Mouse (Mus musculus): ENCODE results near the gene Mei4.

Gene Mei4

DNA sequence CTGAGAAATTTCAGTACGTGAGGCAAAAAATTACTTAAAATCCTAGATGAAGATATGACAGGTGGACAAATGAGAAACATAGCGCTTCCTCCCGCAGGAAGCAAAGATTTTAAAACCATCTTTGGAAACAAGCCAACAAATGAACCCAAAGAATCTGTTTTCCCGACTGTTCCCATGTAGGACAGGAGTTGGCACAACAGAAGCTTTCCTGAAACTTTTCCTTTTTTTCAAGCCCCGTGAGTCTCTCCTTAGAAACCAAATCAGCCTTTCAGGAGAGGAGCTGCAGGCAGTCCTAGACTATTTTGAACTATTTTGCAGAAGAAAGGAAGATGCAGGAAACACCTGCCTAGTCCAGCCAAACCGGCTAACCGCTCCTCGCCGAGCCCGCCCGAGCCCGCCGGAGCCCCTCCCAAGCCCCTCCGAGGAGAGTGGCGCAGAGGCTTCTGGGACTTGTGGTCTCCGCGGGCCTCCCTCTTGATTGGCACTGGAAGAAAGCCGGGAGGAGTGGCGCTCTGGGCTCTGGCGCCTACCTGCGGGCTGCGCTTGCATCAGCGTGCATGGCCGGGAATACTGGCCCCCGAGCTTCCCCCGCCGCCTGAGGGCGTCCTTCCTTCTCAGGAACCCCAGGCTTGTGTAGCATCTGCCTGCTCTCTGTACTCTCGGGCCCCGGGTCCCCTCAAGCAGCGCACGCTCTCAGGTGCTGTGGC is at the start of gene Mei4:
Gene Mei4 (plus strand): TSS at position 490 of the 707 bp plus-strand sequence.
- DNase-seq, result peak; percentile 74

- DNase-seq, result no peak
Measured at GRCm38 (mm10) chr9:81819715-81820373, 43.6 kb upstream of the Mei4 start.

DNA sequence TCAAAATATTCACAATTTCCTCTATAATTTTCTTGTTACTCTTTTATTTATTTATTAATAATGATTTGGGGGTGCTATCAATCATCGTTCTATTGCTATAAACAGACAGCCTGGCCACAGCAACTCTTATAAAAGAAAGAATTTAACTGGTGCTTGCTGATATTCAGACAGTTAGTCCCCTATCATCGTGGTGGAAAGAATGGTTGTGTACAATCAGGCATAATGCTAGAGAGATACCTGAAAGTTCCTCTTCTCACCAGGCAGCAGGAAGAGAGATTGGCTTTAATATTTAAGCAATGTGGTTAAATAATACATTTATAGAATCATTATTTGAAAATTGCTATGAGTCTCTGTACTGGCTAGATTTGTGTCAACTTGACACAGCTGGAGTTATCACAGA is 35.9 kb upstream of the Mei4 start:
- no peak for DNase-seq

DNA sequence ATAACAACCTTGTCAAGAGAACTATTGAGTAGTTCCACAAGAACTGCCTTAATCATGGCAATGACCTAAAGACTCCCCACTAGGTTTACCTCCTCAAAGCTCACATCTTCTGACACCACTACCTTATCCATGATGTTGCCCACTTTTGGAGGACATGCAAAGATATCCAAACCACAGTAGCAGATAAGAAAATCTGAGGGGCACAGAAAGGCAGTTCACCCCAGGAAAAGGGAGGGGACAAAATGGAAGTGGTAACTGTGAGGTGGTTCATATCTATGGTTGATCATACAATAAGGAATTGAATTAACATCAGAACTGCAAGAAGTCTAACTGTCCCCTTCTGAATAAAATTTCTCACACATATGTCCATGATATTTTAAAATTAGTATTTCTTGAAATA is 29.4 kb upstream of the Mei4 start:
- no peak for DNase-seq

DNA sequence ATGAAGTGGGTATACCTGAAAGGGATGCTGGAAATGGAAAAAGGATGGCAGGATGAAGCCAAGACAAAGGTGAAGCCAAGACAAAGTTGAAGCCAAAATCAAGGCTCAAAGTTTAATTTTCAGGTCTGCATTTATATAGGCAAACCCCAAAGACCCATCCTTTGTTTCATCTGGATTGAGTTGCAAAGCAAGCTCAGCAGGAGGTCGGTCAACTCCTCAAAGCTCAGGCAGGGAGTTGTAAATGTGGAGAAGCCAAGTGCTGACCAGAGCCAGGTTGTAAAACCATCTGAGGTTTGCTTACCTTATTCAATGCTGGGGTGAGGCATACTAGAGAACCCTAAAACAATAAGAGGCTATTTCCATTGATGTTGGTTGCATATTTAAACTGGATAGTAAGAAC is 4.6 kb upstream of the Mei4 start:
- DNase-seq, result no peak

- DNase-seq, result no peak
Measured at GRCm38 (mm10) chr9:81863888-81864234, 391 bp downstream of the Mei4 start.

GRCm38 (mm10) chr9:81866032-81866431 is 2.6 kb downstream of the Mei4 start:
- no peak for DNase-seq

- no peak for DNase-seq
Measured at GRCm38 (mm10) chr9:81921456-81921855, 58.0 kb downstream of the Mei4 start.

DNA sequence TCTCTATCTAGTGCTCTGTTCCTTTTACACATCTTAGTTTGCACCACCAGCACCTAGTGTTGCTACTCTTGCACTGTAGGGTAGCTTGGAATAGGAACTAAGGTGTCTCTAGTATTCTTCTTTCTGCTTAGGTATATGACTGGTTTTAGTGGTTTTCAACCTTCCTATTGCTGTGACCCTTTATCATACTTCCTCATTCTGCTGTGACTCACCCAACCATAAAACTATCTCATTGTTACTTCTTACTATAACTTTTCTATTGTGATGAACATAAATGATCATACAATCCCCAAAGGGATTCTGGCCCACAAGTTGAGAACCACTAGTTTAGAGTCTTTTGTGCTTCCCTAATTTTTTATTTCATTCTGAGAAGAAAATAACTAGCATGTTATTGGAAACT is 61.3 kb downstream of the Mei4 start:
- DNase-seq, result no peak

- no peak for DNase-seq
Measured at GRCm38 (mm10) chr9:81940533-81940932, 77.1 kb downstream of the Mei4 start.

DNA sequence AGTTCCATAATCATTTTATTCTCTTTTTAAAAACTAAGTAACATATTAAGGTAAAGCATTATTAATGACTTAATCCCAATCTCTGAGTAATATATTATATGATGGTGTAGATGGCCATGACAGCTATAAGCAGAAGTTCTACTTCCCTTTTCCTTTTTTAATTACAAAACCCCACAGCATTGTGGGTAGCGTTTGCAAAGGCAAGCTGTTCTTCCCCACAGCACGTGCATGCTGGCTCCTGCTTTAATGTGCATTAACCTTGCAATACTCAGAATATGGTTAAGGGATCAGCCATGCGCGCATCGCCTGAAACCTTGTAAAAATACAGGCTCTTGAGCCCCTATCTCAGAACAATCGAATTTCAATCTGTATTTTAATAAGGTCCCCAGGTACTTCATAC is 82.2 kb downstream of the Mei4 start:
- DNase-seq, result no peak

- no peak for DNase-seq
Measured at GRCm38 (mm10) chr9:81956858-81957257, 93.4 kb downstream of the Mei4 start.

GRCm38 (mm10) chr9:81957842-81958241 is 94.4 kb downstream of the Mei4 start:
- DNase-seq, result no peak

DNA sequence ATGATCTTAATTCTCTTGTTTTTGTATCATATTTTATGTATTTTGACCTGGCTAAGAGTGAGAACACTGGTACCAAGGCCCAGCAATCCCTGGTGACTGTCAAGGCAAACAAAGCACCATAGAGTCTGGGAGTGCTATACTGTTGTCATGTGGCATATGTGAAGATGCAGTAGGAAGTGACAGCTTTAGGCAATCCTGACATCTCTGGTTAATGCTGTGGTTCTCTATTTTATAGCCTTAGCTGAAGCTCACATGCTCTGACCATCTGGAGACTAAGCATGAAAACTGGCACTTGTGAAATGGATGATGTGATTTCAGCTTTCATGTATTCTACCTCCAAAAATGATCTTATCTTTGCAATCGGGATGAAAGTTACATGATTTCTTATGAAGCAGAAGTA is 103.3 kb downstream of the Mei4 start:
- no peak for DNase-seq

- no peak for DNase-seq
Measured at GRCm38 (mm10) chr9:81968935-81969334, 105.5 kb downstream of the Mei4 start.

- no peak for DNase-seq
Measured at GRCm38 (mm10) chr9:81982461-81982860, 119.0 kb downstream of the Mei4 start.

GRCm38 (mm10) chr9:82012991-82013390 is 149.5 kb downstream of the Mei4 start:
- no peak for DNase-seq

DNA sequence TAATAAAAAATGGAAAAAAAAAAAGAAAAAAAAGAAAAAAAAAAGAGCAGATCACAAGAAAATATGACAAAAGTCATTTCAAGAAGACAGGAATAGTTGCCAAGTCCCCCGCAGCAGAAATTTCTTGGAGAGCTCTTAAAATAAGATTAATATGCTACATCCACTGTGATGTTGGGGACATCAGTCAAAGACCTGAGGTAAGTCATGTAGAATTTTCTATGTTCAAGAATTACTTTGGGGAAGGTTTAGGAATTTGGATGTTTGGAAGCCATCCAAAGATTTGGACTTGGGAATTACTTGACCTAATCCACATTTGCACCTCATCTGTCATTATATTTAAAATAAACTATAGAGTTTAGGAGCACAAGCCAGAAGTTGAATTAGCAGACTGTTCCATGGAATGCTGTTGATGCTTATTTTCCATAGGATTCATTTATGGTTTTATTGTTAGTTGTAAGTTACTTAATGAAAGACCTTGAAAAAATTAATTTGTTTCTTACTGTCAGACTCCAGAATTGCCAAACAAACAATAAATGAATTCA is 179.1 kb downstream of the Mei4 start:
- no peak for DNase-seq

DNA sequence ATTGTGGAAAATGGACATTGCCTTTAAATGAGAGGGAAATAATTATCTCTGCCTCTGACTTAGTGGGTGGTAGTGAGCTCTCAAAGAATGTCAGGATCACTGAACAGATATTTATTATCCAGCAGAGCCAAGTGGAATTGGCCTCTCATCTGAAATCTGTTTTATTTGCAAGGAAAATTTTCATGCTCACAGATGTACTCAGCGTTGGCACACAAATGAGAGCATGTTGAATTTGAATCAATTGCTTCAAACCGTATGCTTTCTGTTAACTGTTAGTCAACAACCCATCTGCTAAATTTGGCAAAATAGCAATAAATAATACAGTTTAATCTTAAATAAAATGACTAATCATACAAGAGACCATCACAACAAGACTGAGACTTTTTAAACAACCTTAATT is 181.0 kb downstream of the Mei4 start:
- no peak for DNase-seq

GRCm38 (mm10) chr9:82073832-82074231 is 210.4 kb downstream of the Mei4 start:
- no peak for DNase-seq

- no peak for DNase-seq
Measured at GRCm38 (mm10) chr9:82075270-82075669, 211.8 kb downstream of the Mei4 start.

- DNase-seq, result no peak
Measured at GRCm38 (mm10) chr9:82096409-82096808, 232.9 kb downstream of the Mei4 start.

GRCm38 (mm10) chr9:82114865-82115264 is 251.4 kb downstream of the Mei4 start:
- DNase-seq, result peak; percentile 32

DNA sequence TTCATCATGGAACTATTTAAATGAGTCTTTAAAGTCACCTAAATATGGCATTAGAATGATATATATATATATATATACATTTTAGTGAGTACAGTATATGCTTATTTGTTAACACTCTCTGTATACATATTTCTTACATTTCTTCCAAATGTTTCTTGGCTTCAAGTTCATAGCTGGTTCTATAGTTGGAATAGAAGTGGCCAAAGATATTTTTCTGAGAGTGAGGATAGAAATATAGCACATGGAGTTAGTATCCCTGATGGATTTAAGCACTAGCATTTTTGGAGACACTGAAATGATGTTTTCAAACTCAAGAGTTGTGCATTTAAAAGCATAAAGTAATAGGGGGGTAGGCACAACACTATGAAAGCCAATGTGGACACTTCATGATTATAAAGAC is 272.6 kb downstream of the Mei4 start:
- DNase-seq, result no peak

DNA sequence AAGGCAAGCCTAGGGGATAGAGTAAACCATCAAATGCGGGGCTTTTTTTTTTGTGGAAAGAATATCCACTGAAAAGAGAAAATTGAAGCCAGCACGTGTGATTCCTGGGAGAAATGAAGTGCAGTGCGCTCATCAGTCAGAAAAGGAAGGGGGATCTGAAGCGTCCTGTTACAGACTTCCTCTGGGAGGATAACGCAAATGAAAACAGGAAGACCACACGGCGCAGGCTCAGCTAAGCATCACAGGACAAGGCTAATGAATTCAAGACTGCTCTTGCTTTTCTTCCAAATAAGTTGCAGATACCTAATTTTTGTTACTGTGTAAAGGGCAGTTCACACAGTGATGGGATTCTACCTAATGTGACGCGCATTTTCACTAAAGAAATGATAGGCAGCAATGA is 296.7 kb downstream of the Mei4 start:
- DNase-seq, result no peak

Measured in right cerebral cortex, postnatal 4 days (tissue).